Mouse (Mus musculus) liver, embryonic 16.5 days (tissue): ENCODE data around the gene Olfr223. TPM values are rescaled to one million over a fixed set of nuclear protein-coding genes. Genes with fewer than 3 reads are reported as not detected.
"Not testable (repeated sequence)": the region's sequence is repeated elsewhere in the genome, so short reads cannot be mapped to it uniquely, and the experiment has no call there.

Source experiments
- ATAC-seq: fragments of 200-750 bp; cut with Nextera tagmentation; 2 replicates; pipeline ENCODE4 v1.8.0; 2017; ENCODE audit warnings: low read depth, mild to moderate bottlenecking, moderate number of reproducible peaks, moderate library complexity
- H3K27ac ChIP-seq: fragments of 300-500 bp; sonication (generic); 2 replicates; pipeline ENCODE4 v1.5.1; 2014; ENCODE audit warnings: mild to moderate bottlenecking, low read length
- H3K27me3 ChIP-seq: fragments of 300-500 bp; sonication (generic); 2 replicates; pipeline ENCODE4 v1.6.1; 2014; ENCODE audit warnings: low read depth, low read length, mixed read lengths; ENCODE audit not compliant: control insufficient read depth, insufficient read depth
- H3K36me3 ChIP-seq: fragments of 300-500 bp; sonication (generic); 2 replicates; pipeline ENCODE4 v1.6.1; 2014; ENCODE audit warnings: mild to moderate bottlenecking; ENCODE audit not compliant: control insufficient read depth, insufficient read depth
- H3K4me1 ChIP-seq: fragments of 300-500 bp; sonication (generic); 2 replicates; pipeline ENCODE4 v1.6.1; 2014; ENCODE audit warnings: low read depth, low read length, mixed read lengths; ENCODE audit not compliant: control insufficient read depth
- H3K4me2 ChIP-seq: fragments of 300-500 bp; sonication (generic); 2 replicates; pipeline ENCODE4 v1.6.1; 2014; ENCODE audit warnings: low read depth, low read length, mixed read lengths
- H3K4me3 ChIP-seq: fragments of 300-500 bp; sonication (generic); 2 replicates; pipeline ENCODE4 v1.5.1; 2014; ENCODE audit warnings: low read depth, mild to moderate bottlenecking, low read length
- H3K9ac ChIP-seq: fragments of 300-500 bp; sonication (generic); 2 replicates; pipeline ENCODE4 v1.6.1; 2014; ENCODE audit warnings: low read depth, low read length
- H3K9me3 ChIP-seq: fragments of 300-500 bp; sonication (generic); replicated peaks from 2 replicates; pipeline ENCODE4 v1.6.1; 2016; ENCODE audit warnings: low read length; ENCODE audit not compliant: control insufficient read depth
- WGBS: fragments of 180-500 bp; shearing (Covaris S2); extraction: QIAGEN DNeasy Blood & Tissue Kit; methylation state at CpG from one replicate; pipeline ENCODE4 v1.1.7; 2014; ENCODE audit not compliant: insufficient replicate concordance; 5-methylcytosine and 5-hydroxymethylcytosine counted together
- polyA plus RNA-seq: library from polyadenylated mRNA; unstranded; fragments of >200 nt; fragmentation: Nextera tagmentation; extraction: Ambion mirVana; gene quantifications from 2 replicates; pipeline ENCODE4 v1.2.1, GENCODE M21; 2015

Olfr223 gene
- polyA plus RNA-seq, 1 experiment from 2014 or later = not detected

- H3K27ac ChIP-seq = no peak overlapping the region
- no peaks in the 10 kb centered on the region for H3K9me3 ChIP-seq
- no peaks in the 10 kb centered on the region for H3K4me1 ChIP-seq
- no peak overlapping the region for H3K9ac ChIP-seq
- ATAC-seq = no peak
- no peak overlapping the region for H3K4me2 ChIP-seq
- WGBS = 74% methylated on average over 5 of the region's 5 CpGs
- no peaks in the 10 kb centered on the region for H3K27me3 ChIP-seq
- no peaks in the 10 kb centered on the region for H3K36me3 ChIP-seq
- no peak overlapping the region for H3K4me3 ChIP-seq
Measured at GRCm38 (mm10) chr11:59611646-59612045, 18.6 kb upstream of the Olfr223 start.

- Histone ChIP-seq H3K4me2 (no peak overlapping the region), H3K9ac (no peak overlapping the region), H3K27me3 (no peaks in the 10 kb centered on the region), H3K27ac (no peak overlapping the region), H3K4me3 (no peak overlapping the region), H3K9me3 (no peaks in the 10 kb centered on the region), H3K36me3 (no peaks in the 10 kb centered on the region), H3K4me1 (no peaks in the 10 kb centered on the region)
- 23% methylated on average over 1 of the region's 1 CpGs for WGBS
- ATAC-seq = no peak
Measured at GRCm38 (mm10) chr11:59602287-59602686, 9.2 kb upstream of the Olfr223 start.

GRCm38 (mm10) chr11:59600872-59601271 lies 7.8 kb upstream of the Olfr223 start:
- H3K4me1 ChIP-seq = no peaks in the 10 kb centered on the region
- no peak overlapping the region for H3K27ac ChIP-seq
- no peaks in the 10 kb centered on the region for H3K9me3 ChIP-seq
- H3K27me3 ChIP-seq = no peaks in the 10 kb centered on the region
- WGBS = 63% methylated on average over 3 of the region's 3 CpGs
- no peak for ATAC-seq
- H3K9ac ChIP-seq = no peak overlapping the region
- H3K4me3 ChIP-seq = no peak overlapping the region
- H3K36me3 ChIP-seq = no peaks in the 10 kb centered on the region
- no peak overlapping the region for H3K4me2 ChIP-seq

- ATAC-seq = no peak
- no peak overlapping the region for H3K4me2 ChIP-seq
- H3K27ac ChIP-seq = no peak overlapping the region
- no peaks in the 10 kb centered on the region for H3K4me1 ChIP-seq
- WGBS = 51% methylated on average over 7 of the region's 7 CpGs
- no peak overlapping the region for H3K4me3 ChIP-seq
- H3K9ac ChIP-seq = no peak overlapping the region
- H3K9me3 ChIP-seq = no peaks in the 10 kb centered on the region
- no peaks in the 10 kb centered on the region for H3K36me3 ChIP-seq
- no peaks in the 10 kb centered on the region for H3K27me3 ChIP-seq
Measured at GRCm38 (mm10) chr11:59599211-59599610, 6.1 kb upstream of the Olfr223 start.

- 58% methylated on average over 8 of the region's 8 CpGs for WGBS
Measured at GRCm38 (mm10) chr11:59596950-59597349, 3.9 kb upstream of the Olfr223 start.

GRCm38 (mm10) chr11:59596091-59596490 lies 3.0 kb upstream of the Olfr223 start:
- Histone ChIP-seq H3K4me2 (no peak overlapping the region), H3K36me3 (no peaks in the 10 kb centered on the region), H3K9me3 (no peaks in the 10 kb centered on the region), H3K27me3 (no peaks in the 10 kb centered on the region), H3K27ac (no peak overlapping the region), H3K4me1 (no peaks in the 10 kb centered on the region), H3K9ac (no peak overlapping the region), H3K4me3 (no peak overlapping the region)
- ATAC-seq = no peak
- 24% methylated on average over 4 of the region's 4 CpGs for WGBS

More at GRCm38 (mm10) chr11:59596950-59597349, 3.9 kb upstream of the Olfr223 start:
- H3K27ac ChIP-seq = no peak overlapping the region
- no peak for ATAC-seq
- H3K9ac ChIP-seq = no peak overlapping the region
- no peak overlapping the region for H3K4me3 ChIP-seq
- H3K36me3 ChIP-seq = no peaks in the 10 kb centered on the region
- H3K4me1 ChIP-seq = no peaks in the 10 kb centered on the region
- H3K9me3 ChIP-seq = no peaks in the 10 kb centered on the region
- no peaks in the 10 kb centered on the region for H3K27me3 ChIP-seq
- H3K4me2 ChIP-seq = no peak overlapping the region

- H3K27me3 ChIP-seq = no peaks in the 10 kb centered on the region
- no peak overlapping the region for H3K27ac ChIP-seq
- no peaks in the 10 kb centered on the region for H3K4me1 ChIP-seq
- no peak overlapping the region for H3K9ac ChIP-seq
- H3K4me3 ChIP-seq = no peak overlapping the region
- 72% methylated on average over 8 of the region's 8 CpGs for WGBS
- no peaks in the 10 kb centered on the region for H3K9me3 ChIP-seq
- H3K36me3 ChIP-seq = no peaks in the 10 kb centered on the region
- no peak for ATAC-seq
- H3K4me2 ChIP-seq = no peak overlapping the region
Measured at GRCm38 (mm10) chr11:59589496-59589895, 3.6 kb downstream of the Olfr223 start.

- no peak for ATAC-seq
- Histone ChIP-seq H3K36me3 (no peaks in the 10 kb centered on the region), H3K4me1 (no peaks in the 10 kb centered on the region), H3K9ac (no peak overlapping the region), H3K4me3 (no peak overlapping the region), H3K4me2 (no peak overlapping the region), H3K27me3 (no peaks in the 10 kb centered on the region), H3K27ac (no peak overlapping the region), H3K9me3 (no peaks in the 10 kb centered on the region)
- 16% methylated on average over 6 of the region's 6 CpGs for WGBS
Measured at GRCm38 (mm10) chr11:59584539-59584938, 8.6 kb downstream of the Olfr223 start.

GRCm38 (mm10) chr11:59576135-59576534 lies 17.0 kb downstream of the Olfr223 start, which contains the start of gene Olfr222:
TSS of gene Olfr222 (minus strand) at chr11:59576235.
- ATAC-seq = not testable (repeated sequence)

More at GRCm38 (mm10) chr11:59576135-59576534, 17.0 kb downstream of the Olfr223 start, which contains the start of gene Olfr222:
- not testable (repeated sequence) for H3K9me3 ChIP-seq, H3K27ac ChIP-seq, H3K4me3 ChIP-seq, H3K4me1 ChIP-seq, H3K9ac ChIP-seq, H3K36me3 ChIP-seq, H3K4me2 ChIP-seq, H3K27me3 ChIP-seq
